In genomic region chr14:20825516-20825915, GRCm38 (mm10) we compare ENCODE assay signal across 20 mouse cellular contexts. TPM values are rescaled to one million over a fixed set of nuclear protein-coding genes. Genes with fewer than 3 reads are reported as not detected.
DNase-seq lines count a peak whose midpoint lies in the region; TF ChIP-seq lines count a peak whose summit lies in the region.
"Had no signal": no experiment of that assay in that cellular context is flagged by ENCODE, and none has a peak within 500 bp of the region (broad histone marks: within the 10 kb centered on the region; RNA-seq: fewer than 3 reads in every experiment).

No protein-coding gene starts in this region.

- TF ChIP-seq CTCF in left cerebral cortex, adult 2 months (IDR thresholded peaks at IDR 0.05) = no peak

- H3K4me3 ChIP-seq in left cerebral cortex, adult 2 months = no peak overlapping the region
- H3K4me3 ChIP-seq: embryonic facial prominence, embryonic 12.5 days; embryonic facial prominence, embryonic 15.5 days; forebrain, embryonic 15.5 days; heart, adult 2 months; hindbrain, embryonic 12.5 days; hindbrain, embryonic 15.5 days had no signal

- peak; percentile 53 for DNase-seq in heart, adult 11 months
- no peak for DNase-seq in heart, adult 9 months (ENCODE audit: low spot score in 2 of 2)
- no peak for DNase-seq in left cerebral cortex, adult 2 months (ENCODE audit: extremely low spot score in 1 of 2, low spot score in 2 of 2)
- DNase-seq in left cerebral cortex, postnatal 10 days (ENCODE audit: extremely low spot score in 1 of 2, low spot score in 2 of 2) = no peak
- peak; percentile 68 for DNase-seq in brain, adult 2 months (ENCODE audit: low read depth, low spot score)
- DNase-seq in telencephalon, adult 2 months (ENCODE audit: low read depth, low spot score) = peak; percentile 58
- no peak for DNase-seq in cerebellum, postnatal 14 days
- DNase-seq in right cerebral cortex, postnatal 4 days = no peak
- DNase-seq: adrenal gland, adult 8-10 months; adrenal gland, postnatal 25 days; cerebellum, adult 11-12 months; cerebellum, adult 8-10 months; cerebellum, postnatal 10 days; gastrocnemius, postnatal 25 days; heart, adult 2 months had no signal

- H3K27ac ChIP-seq in left cerebral cortex, adult 2 months = 0 out of 2 replicates have a peak overlapping the region, but pooled peaks have one; percentile 40
- H3K27ac ChIP-seq: embryonic facial prominence, embryonic 12.5 days; embryonic facial prominence, embryonic 15.5 days; forebrain, embryonic 15.5 days; heart, adult 2 months; hindbrain, embryonic 12.5 days; hindbrain, embryonic 15.5 days had no signal

- intact Hi-C loops in left cerebral cortex, adult 2 months (cut with DNase I) = no loop called here
- intact Hi-C loops in left cerebral cortex, postnatal 10 days (cut with DNase I) = no loop called here

RNA-seq across cellular contexts. Expression of gene Plau, which starts 10.9 kb away (rescaled TPM):
- total RNA-seq in left cerebral cortex, adult 2 months (2021) = 1 to 10 TPM; 6.5 to 9.6 TPM
- 1 to 10 TPM; 3.4 to 4.2 TPM for total RNA-seq in left cerebral cortex, postnatal 10 days (2021)

RNA-seq across cellular contexts. Expression of gene Camk2g, which starts 31.6 kb away (rescaled TPM):
- 100 to 1,000 TPM; 328 to 345 TPM for total RNA-seq in left cerebral cortex, adult 2 months (2021)
- total RNA-seq in left cerebral cortex, postnatal 10 days (2021) = 100 to 1,000 TPM; 255 to 269 TPM

Comparison
In these comparisons a context has a peak if more than half of its experiments do, and no peak if none do; other contexts are left out.
1. DNase-seq: peak in heart, adult 11 months (single experiment), brain, adult 2 months (single experiment) and telencephalon, adult 2 months (single experiment); none in heart, adult 9 months (0 of 2), left cerebral cortex, adult 2 months (0 of 2), left cerebral cortex, postnatal 10 days (0 of 2), cerebellum, postnatal 14 days (0 of 2) and right cerebral cortex, postnatal 4 days (single experiment).